Mouse (Mus musculus) stomach, embryonic 14.5 days (tissue): Measurements from ENCODE around the gene Pitpna. TPM values are rescaled to one million over a fixed set of nuclear protein-coding genes. Genes with fewer than 3 reads are reported as not detected.

Source experiments
- ATAC-seq: fragments of 200-750 bp; cut with Nextera tagmentation; 2 replicates; pipeline ENCODE4 v1.8.0; 2017; ENCODE audit warnings: low read depth, moderate TSS enrichment; ENCODE audit not compliant: insufficient number of reproducible peaks, insufficient read depth, low FRiP score
- H3K27ac ChIP-seq: fragments of 300-500 bp; sonication (generic); 2 replicates; pipeline ENCODE4 v1.5.1; 2014; ENCODE audit warnings: mild to moderate bottlenecking, low read length, moderate library complexity, mixed read lengths
- H3K27me3 ChIP-seq: fragments of 300-500 bp; sonication (generic); 2 replicates; pipeline ENCODE4 v1.6.1; 2014; ENCODE audit warnings: low read length, control low read depth, mixed read lengths; ENCODE audit not compliant: control insufficient read depth, insufficient read depth
- H3K36me3 ChIP-seq: fragments of 300-500 bp; sonication (generic); 2 replicates; pipeline ENCODE4 v1.6.1; 2014; ENCODE audit warnings: mild to moderate bottlenecking, control low read depth, low read length, moderate library complexity, mixed read lengths; ENCODE audit not compliant: control insufficient read depth, insufficient read depth
- H3K4me1 ChIP-seq: fragments of 300-500 bp; sonication (generic); 2 replicates; pipeline ENCODE4 v1.6.1; 2014; ENCODE audit warnings: low read length, control low read depth, mixed read lengths; ENCODE audit not compliant: control insufficient read depth, insufficient read depth
- H3K4me2 ChIP-seq: fragments of 300-500 bp; sonication (generic); replicated peaks from 2 replicates; pipeline ENCODE4 v1.6.1; 2014; ENCODE audit warnings: low read depth, low read length, control low read depth
- H3K4me3 ChIP-seq: fragments of 300-500 bp; sonication (generic); 2 replicates; pipeline ENCODE4 v1.5.1; 2014; ENCODE audit warnings: low read depth, low read length, control low read depth
- H3K9ac ChIP-seq: fragments of 300-500 bp; sonication (generic); replicated peaks from 2 replicates; pipeline ENCODE4 v1.6.1; 2014; ENCODE audit warnings: low read depth, mild to moderate bottlenecking, control low read depth, low read length, moderate library complexity, mixed read lengths
- H3K9me3 ChIP-seq: fragments of 300-500 bp; sonication (generic); 2 replicates; pipeline ENCODE4 v1.6.1; 2016; ENCODE audit warnings: low read depth, low read length, control low read depth; ENCODE audit not compliant: control insufficient read depth
- WGBS: fragments of 180-500 bp; shearing (Covaris S2); extraction: QIAGEN DNeasy Blood & Tissue Kit; methylation state at CpG from one replicate; pipeline ENCODE4 v1.1.7; 2014; 5-methylcytosine and 5-hydroxymethylcytosine counted together
- polyA plus RNA-seq: library from polyadenylated mRNA; unstranded; fragments of >200 nt; fragmentation: Nextera tagmentation; extraction: Ambion mirVana; gene quantifications from 2 replicates; pipeline ENCODE4 v1.2.1, GENCODE M21; 2014

Gene Pitpna
- polyA plus RNA-seq, 1 experiment from 2014 or later: 74.4 TPM

- Histone ChIP-seq H3K4me1 (no peaks in the 10 kb centered on the region), H3K4me3 (no peak overlapping the region), H3K9ac (no peak overlapping the region), H3K4me2 (no peak overlapping the region), H3K9me3 (no peaks in the 10 kb centered on the region), H3K27me3 (no peaks in the 10 kb centered on the region), H3K27ac (no peak overlapping the region), H3K36me3 (peaks cover 46% of the 10 kb centered on the region)
- no peak for ATAC-seq
- 89% methylated on average over 5 of the region's 5 CpGs for WGBS
Measured at GRCm38 (mm10) chr11:75608776-75609175, 20.9 kb downstream of the Pitpna start.

DNA sequence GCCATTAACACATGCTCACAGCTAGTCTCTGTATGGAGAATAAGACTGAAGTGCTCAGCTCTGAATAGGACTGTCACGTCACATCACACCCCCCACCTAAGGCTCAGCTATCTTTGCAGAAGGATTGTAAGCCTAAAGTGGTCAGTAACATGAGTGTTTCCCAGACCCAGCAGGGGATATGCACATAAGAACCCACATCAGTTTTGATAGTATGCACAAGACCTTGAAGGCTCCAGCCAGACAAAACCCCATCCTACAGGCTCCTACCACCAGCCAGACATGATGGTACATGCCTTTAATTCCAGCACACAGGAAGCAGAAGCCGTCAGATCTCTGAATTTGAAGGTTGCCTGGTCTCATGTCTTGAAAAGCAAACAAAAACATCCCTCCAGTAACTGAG lies 22.1 kb downstream of the Pitpna start:
- Histone ChIP-seq H3K27me3 (no peaks in the 10 kb centered on the region), H3K27ac (no peak overlapping the region), H3K4me2 (no peak overlapping the region), H3K4me3 (no peak overlapping the region), H3K9me3 (no peaks in the 10 kb centered on the region), H3K9ac (no peak overlapping the region), H3K36me3 (peaks cover 42% of the 10 kb centered on the region), H3K4me1 (no peaks in the 10 kb centered on the region)
- ATAC-seq: no peak
- WGBS: 82% methylated on average over 2 of the region's 2 CpGs

DNA sequence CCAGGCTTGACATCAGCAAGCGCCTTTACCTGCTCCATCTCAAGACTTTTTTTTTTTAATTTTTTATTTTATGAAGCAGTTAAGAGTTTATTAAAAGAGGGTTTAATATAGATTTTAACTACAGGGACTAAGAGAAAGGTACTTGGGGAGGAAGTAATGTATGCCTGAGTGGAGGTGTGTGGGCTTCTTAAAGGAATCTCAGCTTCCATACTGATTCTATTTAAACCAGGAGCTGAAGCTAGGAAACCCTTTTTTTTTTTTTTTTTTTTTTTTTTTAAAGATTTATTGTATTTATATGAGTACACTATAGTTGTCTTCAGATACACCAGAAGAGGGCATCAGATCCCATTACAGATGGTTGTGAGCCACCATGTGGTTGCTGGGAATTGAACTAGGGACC lies 26.9 kb downstream of the Pitpna start:
- Histone ChIP-seq H3K4me1 (no peaks in the 10 kb centered on the region), H3K36me3 (peaks cover 39% of the 10 kb centered on the region), H3K27me3 (no peaks in the 10 kb centered on the region), H3K4me3 (no peak overlapping the region), H3K27ac (no peak overlapping the region), H3K9ac (no peak overlapping the region), H3K4me2 (no peak overlapping the region), H3K9me3 (no peaks in the 10 kb centered on the region)
- ATAC-seq: no peak
- WGBS: 97% methylated on average over 1 of the region's 1 CpGs

GRCm38 (mm10) chr11:75615556-75615955 lies 27.7 kb downstream of the Pitpna start:
- H3K4me3 ChIP-seq: no peak overlapping the region
- no peak overlapping the region for H3K27ac ChIP-seq
- no peaks in the 10 kb centered on the region for H3K9me3 ChIP-seq
- ATAC-seq: no peak
- H3K36me3 ChIP-seq: peaks cover 41% of the 10 kb centered on the region
- no peak overlapping the region for H3K4me2 ChIP-seq
- 0 out of 2 replicates have a peak, but pooled peaks cover 3% of the 10 kb centered on the region for H3K4me1 ChIP-seq
- no peaks in the 10 kb centered on the region for H3K27me3 ChIP-seq
- H3K9ac ChIP-seq: no peak overlapping the region
- 75% methylated on average over 2 of the region's 2 CpGs for WGBS

- Histone ChIP-seq H3K27me3 (no peaks in the 10 kb centered on the region), H3K9me3 (no peaks in the 10 kb centered on the region), H3K4me3 (no peak overlapping the region), H3K4me1 (0 out of 2 replicates have a peak, but pooled peaks cover 3% of the 10 kb centered on the region), H3K36me3 (peaks cover 34% of the 10 kb centered on the region), H3K27ac (no peak overlapping the region), H3K4me2 (no peak overlapping the region), H3K9ac (no peak overlapping the region)
- WGBS: 85% methylated on average over 5 of the region's 5 CpGs
- no peak for ATAC-seq
Measured at GRCm38 (mm10) chr11:75619133-75619532, 31.2 kb downstream of the Pitpna start.

- WGBS: 79% methylated on average over 12 of the region's 12 CpGs
- Histone ChIP-seq H3K27ac (no peak overlapping the region; the same call in 1 of the 2 replicates), H3K9ac (no peak overlapping the region), H3K9me3 (no peaks in the 10 kb centered on the region), H3K27me3 (no peaks in the 10 kb centered on the region), H3K4me3 (no peak overlapping the region), H3K4me1 (0 out of 2 replicates have a peak, but pooled peaks cover 3% of the 10 kb centered on the region), H3K4me2 (no peak overlapping the region), H3K36me3 (peaks cover 36% of the 10 kb centered on the region)
- ATAC-seq: no peak
Measured at GRCm38 (mm10) chr11:75620136-75620780, 32.4 kb downstream of the Pitpna start.

DNA sequence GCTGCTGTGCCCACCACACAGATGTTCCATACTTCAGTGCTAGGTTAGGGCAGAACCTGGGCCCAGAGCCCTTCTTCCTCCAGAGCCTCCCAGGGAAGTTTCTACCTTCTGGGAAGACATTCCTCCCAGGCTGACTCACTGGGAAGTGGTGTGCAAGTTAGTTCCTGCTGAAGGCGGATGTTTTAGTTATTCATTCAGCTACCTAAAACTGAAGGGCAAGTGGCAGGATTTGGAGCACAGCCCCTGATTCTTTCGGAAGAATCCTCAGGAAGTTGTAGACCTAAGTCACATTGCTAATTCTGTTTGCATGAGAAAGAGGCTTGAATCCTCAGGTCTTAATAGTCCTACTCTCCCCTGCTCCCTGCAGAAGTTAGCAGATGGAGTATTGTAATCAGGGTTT lies 33.5 kb downstream of the Pitpna start:
- ATAC-seq: no peak
- Histone ChIP-seq H3K9me3 (no peaks in the 10 kb centered on the region), H3K36me3 (peaks cover 43% of the 10 kb centered on the region), H3K27ac (no peak overlapping the region), H3K4me3 (no peak overlapping the region), H3K27me3 (no peaks in the 10 kb centered on the region), H3K4me1 (0 out of 2 replicates have a peak, but pooled peaks cover 3% of the 10 kb centered on the region), H3K4me2 (no peak overlapping the region), H3K9ac (no peak overlapping the region)
- 91% methylated on average over 2 of the region's 2 CpGs for WGBS

DNA sequence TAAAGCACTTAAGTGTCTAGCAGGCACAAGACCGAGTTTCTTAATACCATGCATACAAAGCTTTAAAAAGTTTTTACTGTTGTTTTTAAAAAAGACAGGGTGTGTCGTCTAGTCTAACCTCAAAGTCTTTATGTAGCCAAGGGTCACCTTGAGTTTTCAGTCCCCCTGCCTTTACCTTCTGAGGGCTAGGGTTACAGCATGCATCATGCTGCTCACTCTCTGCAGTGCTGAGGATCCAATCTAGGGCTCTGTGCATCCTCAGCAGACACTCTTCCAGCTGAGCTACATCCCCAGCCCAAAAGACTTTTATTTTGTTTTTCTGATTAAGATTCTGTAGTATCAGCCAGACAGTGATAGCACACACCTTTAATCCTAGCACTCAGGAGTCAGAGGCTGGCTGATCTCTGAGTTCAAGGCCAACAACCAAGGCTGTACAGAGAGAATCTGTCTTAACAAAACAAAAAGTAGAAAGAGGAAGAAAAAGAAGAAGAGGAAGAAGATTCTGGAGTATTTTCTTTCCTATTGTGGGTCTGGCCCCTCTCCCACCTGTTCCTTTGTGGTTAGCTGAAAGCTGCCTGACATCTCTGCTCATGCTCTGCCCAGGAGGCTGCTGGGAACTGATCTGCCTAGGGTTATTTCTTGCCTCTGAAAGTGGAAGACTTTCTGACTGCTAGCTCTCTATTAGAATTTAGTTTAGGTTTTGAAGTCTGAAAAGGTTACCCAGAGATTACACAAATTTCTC lies 34.9 kb downstream of the Pitpna start:
- Histone ChIP-seq H3K36me3 (peaks cover 49% of the 10 kb centered on the region), H3K27me3 (no peaks in the 10 kb centered on the region), H3K27ac (no peak overlapping the region)

More for the DNA sequence above, 34.9 kb downstream of the Pitpna start:
- H3K9me3 ChIP-seq: no peaks in the 10 kb centered on the region
- ATAC-seq: no peak
- WGBS: 89% methylated on average over 2 of the region's 2 CpGs
- H3K9ac ChIP-seq: no peak overlapping the region
- H3K4me3 ChIP-seq: no peak overlapping the region
- no peak overlapping the region for H3K4me2 ChIP-seq
- 0 out of 2 replicates have a peak, but pooled peaks cover 3% of the 10 kb centered on the region for H3K4me1 ChIP-seq
